Mouse (Mus musculus) C2C12 (cell line): Measurements from ENCODE around the gene Sipa1l3. TPM values are rescaled to one million over a fixed set of nuclear protein-coding genes. Genes with fewer than 3 reads are reported as not detected.

ENCODE experiments used
- H3K27me3 ChIP-seq: one replicate; pipeline ENCODE4 v1.6.1; 2011; ENCODE audit not compliant: control insufficient read depth, insufficient read depth, insufficient read length
- H3K36me3 ChIP-seq: one replicate; pipeline ENCODE4 v1.6.1; 2011; ENCODE audit not compliant: control insufficient read depth, insufficient read depth
- H3K4me3 ChIP-seq: one replicate; pipeline ENCODE4 v1.5.1; 2011; ENCODE audit warnings: mild to moderate bottlenecking, control low read depth; ENCODE audit not compliant: poor library complexity, insufficient read depth, severe bottlenecking
- H3K79me2 ChIP-seq: one replicate; pipeline ENCODE4 v1.6.1; 2011; ENCODE audit not compliant: control insufficient read depth, insufficient read depth
- H3K79me3 ChIP-seq: one replicate; pipeline ENCODE4 v1.6.1; 2011; ENCODE audit warnings: low read depth, control low read depth
- H3ac ChIP-seq: one replicate; pipeline ENCODE3; 2011; ENCODE audit warnings: low read depth; ENCODE audit not compliant: control insufficient read depth, insufficient read length
- CEBPB ChIP-seq: IDR thresholded peaks from one replicate; pipeline ENCODE4 v1.6.1; 2011; ENCODE audit warnings: low read depth, mild to moderate bottlenecking, control low read depth, moderate library complexity
- CTCF ChIP-seq: IDR thresholded peaks from one replicate; pipeline ENCODE4 v1.5.1; 2011; ENCODE audit not compliant: control insufficient read depth, insufficient read depth, insufficient read length
- FOSL1 ChIP-seq: IDR thresholded peaks from one replicate; pipeline ENCODE4 v1.8.0; 2011; ENCODE audit warnings: mild to moderate bottlenecking, low read length; ENCODE audit not compliant: poor library complexity, insufficient read depth, severe bottlenecking
- MAX ChIP-seq: IDR thresholded peaks from one replicate; pipeline ENCODE4 v1.6.1; 2011; ENCODE audit warnings: mild to moderate bottlenecking, control low read depth
- MYOD1 ChIP-seq: IDR thresholded peaks from one replicate; pipeline ENCODE4 v1.6.1; 2011; ENCODE audit warnings: low read depth; ENCODE audit not compliant: control insufficient read depth, insufficient read length
- MYOG ChIP-seq: IDR thresholded peaks from one replicate; pipeline ENCODE4 v1.6.1; 2011; ENCODE audit not compliant: control insufficient read depth, insufficient read length; ENCODE audit errors: extremely low read depth
- USF1 ChIP-seq: IDR thresholded peaks from one replicate; pipeline ENCODE4 v1.6.1; 2011; ENCODE audit warnings: low read depth, mild to moderate bottlenecking, control low read depth, moderate library complexity
- polyA plus RNA-seq: library from polyadenylated mRNA; unstranded; fragments of >200 nt; fragmentation: generic; extraction: Trizol; gene quantifications from one replicate; pipeline ENCODE4 v1.2.1, GENCODE M21; 2012; ENCODE audit warnings: missing spikeins

Gene Sipa1l3
- polyA plus RNA-seq, 1 experiment: 30.1 TPM

DNA sequence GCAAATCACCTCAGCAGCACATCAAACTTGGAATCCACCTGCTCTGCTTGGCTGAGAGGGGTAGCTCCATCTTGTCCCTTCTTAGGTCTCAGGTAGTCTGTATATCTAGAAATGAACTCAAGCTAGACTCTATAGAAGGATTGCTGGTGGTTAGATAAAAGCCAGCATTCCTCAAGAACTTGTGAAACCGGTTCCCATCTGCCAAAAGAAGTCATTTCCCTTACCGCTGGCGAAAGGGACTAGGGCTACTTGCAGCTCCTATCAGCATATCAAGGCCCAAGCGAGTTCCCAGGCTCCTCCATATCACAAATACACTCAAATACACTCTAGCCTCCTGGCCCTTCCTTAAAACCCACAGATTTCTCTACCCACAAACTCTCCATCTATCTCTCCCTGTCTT lies 5.7 kb downstream of the Sipa1l3 start:
- H3K36me3 ChIP-seq: peaks cover 4% of the 10 kb centered on the region
- TF ChIP-seq MAX: no peak
- no peak for TF ChIP-seq MYOD1
- TF ChIP-seq FOSL1: no peak
- TF ChIP-seq CTCF: no peak
- no peak for TF ChIP-seq MYOG
- TF ChIP-seq USF1: no peak
- TF ChIP-seq CEBPB: no peak
- H3K4me3 ChIP-seq: no peak overlapping the region
- no peaks in the 10 kb centered on the region for H3K27me3 ChIP-seq
- peaks cover 97% of the 10 kb centered on the region for H3K79me2 ChIP-seq
- no peak overlapping the region for H3ac ChIP-seq
- H3K79me3 ChIP-seq: peaks cover 89% of the 10 kb centered on the region

DNA sequence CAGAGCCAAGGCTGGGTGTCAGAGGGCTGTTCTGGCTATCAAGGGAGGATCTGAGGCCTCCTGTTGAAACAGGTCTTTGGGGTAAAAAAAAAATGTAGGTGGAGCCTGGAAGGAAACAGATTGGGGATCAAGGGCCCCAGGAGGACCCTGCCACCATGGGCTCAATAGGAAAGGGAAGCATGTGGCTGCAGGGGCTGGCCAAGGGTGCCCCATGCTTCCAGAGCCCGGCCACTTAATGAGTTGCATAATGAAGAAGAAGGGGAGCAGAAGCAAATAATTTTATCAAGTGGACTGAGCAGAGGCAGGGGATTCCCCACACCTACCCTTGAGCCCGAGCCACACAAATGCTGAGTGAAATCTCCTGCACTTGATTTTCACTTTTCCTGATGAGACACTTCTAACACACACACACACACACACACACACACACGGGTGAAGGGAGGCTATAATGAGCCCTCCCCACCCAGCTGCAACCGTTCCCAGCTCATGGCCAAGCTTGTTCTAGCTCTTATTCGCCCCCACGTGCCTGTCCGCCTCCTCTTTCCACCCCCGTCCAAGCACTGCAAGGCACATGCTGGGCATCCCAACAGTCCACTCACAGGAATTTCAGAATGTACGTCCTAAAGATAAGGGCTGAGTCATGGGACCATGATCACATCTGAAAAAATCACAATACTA lies 6.7 kb downstream of the Sipa1l3 start:
- H3ac ChIP-seq: no peak overlapping the region

DNA sequence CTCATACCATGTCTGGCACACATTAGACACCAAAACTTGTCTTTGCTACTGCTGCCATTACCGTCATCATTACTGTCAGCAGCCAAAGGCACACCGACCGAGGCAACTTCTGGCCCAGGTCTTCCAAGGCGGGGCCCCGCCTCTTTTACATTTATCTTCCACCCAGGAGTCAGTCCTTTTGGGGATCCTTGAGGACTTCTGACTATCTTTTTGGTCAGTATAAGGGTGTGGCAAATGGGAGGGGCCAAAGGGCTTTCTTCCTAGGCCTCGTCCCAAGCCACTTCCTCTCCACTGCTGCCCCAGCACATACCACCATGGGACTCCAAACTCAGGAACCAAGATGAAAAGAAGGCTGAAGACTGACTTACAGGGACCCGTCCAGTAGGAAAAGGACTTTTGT lies 9.9 kb downstream of the Sipa1l3 start:
- Histone ChIP-seq H3K27me3 (no peaks in the 10 kb centered on the region), H3K79me2 (peaks cover 97% of the 10 kb centered on the region), H3K79me3 (peaks cover 82% of the 10 kb centered on the region), H3ac (no peak overlapping the region), H3K4me3 (no peak overlapping the region), H3K36me3 (peaks cover 4% of the 10 kb centered on the region)
- TF ChIP-seq FOSL1: no peak
- TF ChIP-seq CTCF: no peak
- no peak for TF ChIP-seq USF1
- TF ChIP-seq MYOG: no peak
- TF ChIP-seq MAX: no peak
- no peak for TF ChIP-seq CEBPB
- no peak for TF ChIP-seq MYOD1

More for the DNA sequence above, 6.7 kb downstream of the Sipa1l3 start:
- Histone ChIP-seq H3K4me3 (no peak overlapping the region), H3K79me3 (peaks cover 89% of the 10 kb centered on the region), H3K79me2 (peaks cover 97% of the 10 kb centered on the region), H3K27me3 (no peaks in the 10 kb centered on the region), H3K36me3 (peaks cover 4% of the 10 kb centered on the region)
- no peak for TF ChIP-seq FOSL1
- TF ChIP-seq MAX: peak; percentile 86
- peak; percentile 22 for TF ChIP-seq MYOD1
- TF ChIP-seq CTCF: no peak
- no peak for TF ChIP-seq MYOG
- peak; percentile 68 for TF ChIP-seq USF1
- TF ChIP-seq CEBPB: no peak

DNA sequence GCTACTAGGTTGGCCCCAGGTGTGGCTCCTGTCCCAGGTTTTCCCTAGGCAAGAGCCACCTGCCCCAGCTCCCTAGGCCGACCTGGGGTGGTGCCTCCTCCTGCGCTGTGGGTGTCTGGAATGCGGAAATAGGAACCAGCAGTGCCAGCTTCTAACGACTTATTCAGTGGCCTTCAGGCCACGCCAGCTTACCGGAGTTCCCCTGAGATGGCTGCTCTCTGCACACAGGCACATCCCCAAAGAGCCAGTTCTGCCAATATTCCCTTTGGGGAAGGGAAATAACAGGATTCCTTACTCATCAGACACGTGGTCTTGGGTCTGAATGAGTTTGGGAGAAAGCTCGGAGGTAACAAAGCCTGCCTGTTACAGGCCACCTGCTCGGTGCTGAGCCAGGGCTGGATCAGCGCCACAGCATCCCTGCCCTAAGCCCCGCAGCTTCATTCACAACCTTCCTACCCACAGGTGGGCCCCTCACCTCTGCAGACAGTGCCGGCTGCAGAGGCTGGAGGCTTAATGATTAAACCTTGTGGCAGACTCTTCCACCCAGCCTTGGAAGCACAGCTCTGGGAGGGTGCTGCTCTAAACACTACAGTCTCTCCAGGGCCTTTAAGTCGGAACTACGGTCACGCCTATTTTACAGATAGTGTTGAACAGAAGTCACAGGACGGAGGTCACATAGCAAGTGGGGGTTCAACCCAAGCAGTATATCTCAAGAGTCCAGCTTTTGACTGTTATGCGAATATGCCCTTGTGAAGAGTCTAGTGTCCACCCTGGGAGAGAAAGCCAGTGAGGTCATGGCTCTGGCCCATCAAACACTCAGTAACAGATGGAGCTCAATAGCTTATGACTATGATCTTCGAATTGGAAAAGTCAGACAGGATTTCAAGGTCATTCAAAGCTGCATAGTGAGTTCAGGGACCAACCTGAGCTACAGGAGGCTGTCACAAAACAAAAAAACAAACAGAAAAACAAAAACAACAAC lies 12.8 kb downstream of the Sipa1l3 start:
- TF ChIP-seq MAX: no peak
- TF ChIP-seq USF1: peak; percentile 62
- H3K4me3 ChIP-seq: no peak overlapping the region

DNA sequence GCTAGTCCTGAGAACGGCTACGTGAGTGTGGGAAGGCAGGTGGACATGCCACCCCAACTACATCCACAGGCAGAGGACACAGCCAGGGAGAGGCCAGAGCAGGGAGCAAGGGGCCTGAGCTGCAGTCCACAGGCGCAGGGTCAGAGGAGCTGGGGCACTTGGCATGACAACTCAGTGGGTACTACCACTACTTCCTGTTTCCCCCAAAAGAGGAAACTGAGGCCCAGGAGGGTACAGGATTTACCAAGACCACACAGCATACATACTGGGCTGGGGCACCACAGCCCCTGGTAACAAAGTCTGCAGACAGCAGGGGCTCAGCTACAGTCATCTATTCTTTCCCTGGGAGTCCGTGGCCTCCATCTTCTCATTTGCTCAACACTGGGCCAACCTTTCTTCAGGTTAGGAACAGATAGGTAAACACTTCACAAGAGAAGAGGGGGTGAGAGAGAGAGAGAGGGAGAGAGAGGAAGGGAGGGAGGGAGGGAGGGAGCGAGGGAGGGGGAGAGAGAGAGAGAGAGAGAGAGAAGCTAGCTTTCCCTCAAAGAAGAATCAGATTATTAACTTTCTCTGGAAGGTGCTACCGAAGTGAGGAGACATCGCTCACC lies 13.7 kb downstream of the Sipa1l3 start:
- TF ChIP-seq MYOG: no peak
- H3K36me3 ChIP-seq: peaks cover 4% of the 10 kb centered on the region
- H3ac ChIP-seq: no peak overlapping the region
- peaks cover 100% of the 10 kb centered on the region for H3K79me2 ChIP-seq
- no peak overlapping the region for H3K4me3 ChIP-seq
- H3K27me3 ChIP-seq: no peaks in the 10 kb centered on the region
- peaks cover 84% of the 10 kb centered on the region for H3K79me3 ChIP-seq

More for the DNA sequence above, 12.8 kb downstream of the Sipa1l3 start:
- H3ac ChIP-seq: no peak overlapping the region
- H3K79me2 ChIP-seq: peaks cover 100% of the 10 kb centered on the region
- no peaks in the 10 kb centered on the region for H3K27me3 ChIP-seq
- H3K36me3 ChIP-seq: peaks cover 4% of the 10 kb centered on the region
- peaks cover 86% of the 10 kb centered on the region for H3K79me3 ChIP-seq
